Mouse (Mus musculus): ENCODE data around the gene Gm49396. TPM values are rescaled to one million over a fixed set of nuclear protein-coding genes. Genes with fewer than 3 reads are reported as not detected.

Gene Gm49396
- polyA plus RNA-seq, 1 experiment from 2014 or later: 16.3 TPM

DNA sequence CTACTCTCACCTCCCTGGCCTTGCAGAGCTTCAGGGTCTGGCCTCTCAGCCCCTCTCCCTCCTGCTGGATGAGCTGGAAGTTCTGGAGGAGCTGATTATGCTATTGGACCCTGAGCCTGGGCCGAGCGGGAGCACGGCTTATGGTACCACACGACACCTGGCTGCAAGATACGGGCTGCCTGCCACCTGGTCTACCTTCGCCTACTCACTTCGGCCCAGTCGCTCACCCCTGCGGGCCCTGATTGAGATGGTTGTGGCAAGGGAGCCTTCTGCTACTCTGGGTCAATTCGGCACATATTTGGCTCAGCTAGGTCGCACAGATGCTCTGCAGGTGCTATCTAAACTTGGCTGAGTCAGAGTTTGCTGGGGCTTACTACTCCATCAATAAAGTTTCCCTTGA lies 4.4 kb downstream of the Gm49396 start:
- no peaks in the 10 kb centered on the region for H3K27me3 ChIP-seq
- ATAC-seq (ENCODE audit: insufficient number of reproducible peaks, insufficient read depth, low FRiP score, low TSS enrichment, low read depth): no peak
- no peak overlapping the region for H3K9ac ChIP-seq (replicated peaks)
- H3K27ac ChIP-seq: no peak overlapping the region
- no peak overlapping the region for H3K4me2 ChIP-seq
- H3K4me1 ChIP-seq (replicated peaks): peaks cover 7% of the 10 kb centered on the region
- H3K36me3 ChIP-seq: peaks cover 75% of the 10 kb centered on the region
- H3K9me3 ChIP-seq: no peaks in the 10 kb centered on the region
- 88% methylated on average over 11 of the region's 11 CpGs for WGBS
- no peak overlapping the region for H3K4me3 ChIP-seq (replicated peaks)

DNA sequence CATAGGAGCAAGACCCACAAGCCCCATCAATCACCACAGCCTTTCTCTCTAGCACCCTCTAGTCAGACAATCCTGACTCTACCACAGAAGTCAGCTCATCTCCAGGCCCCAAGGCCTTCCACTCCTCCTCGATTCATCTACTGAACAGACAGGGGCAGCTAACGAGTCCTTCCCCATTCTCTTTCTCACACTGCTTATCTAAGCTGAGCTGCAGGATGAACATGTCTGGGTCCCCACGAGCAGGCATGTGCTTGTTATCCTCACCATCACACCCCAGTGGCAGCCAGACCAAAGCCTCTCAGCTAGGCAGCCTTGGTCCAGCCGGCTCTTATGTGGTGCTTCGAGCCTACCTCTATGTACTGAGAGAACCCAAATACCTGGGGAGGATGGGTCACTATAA lies 9.2 kb downstream of the Gm49396 start:
- Histone ChIP-seq H3K27me3 (no peaks in the 10 kb centered on the region), H3K4me1 (replicated peaks) (no peaks in the 10 kb centered on the region), H3K9me3 (no peaks in the 10 kb centered on the region), H3K27ac (no peak overlapping the region), H3K36me3 (peaks cover 97% of the 10 kb centered on the region), H3K4me2 (no peak overlapping the region), H3K4me3 (replicated peaks) (no peak overlapping the region), H3K9ac (replicated peaks) (no peak overlapping the region)
- WGBS: 92% methylated on average over 5 of the region's 5 CpGs
- no peak for ATAC-seq (ENCODE audit: insufficient number of reproducible peaks, insufficient read depth, low FRiP score, low TSS enrichment, low read depth)

DNA sequence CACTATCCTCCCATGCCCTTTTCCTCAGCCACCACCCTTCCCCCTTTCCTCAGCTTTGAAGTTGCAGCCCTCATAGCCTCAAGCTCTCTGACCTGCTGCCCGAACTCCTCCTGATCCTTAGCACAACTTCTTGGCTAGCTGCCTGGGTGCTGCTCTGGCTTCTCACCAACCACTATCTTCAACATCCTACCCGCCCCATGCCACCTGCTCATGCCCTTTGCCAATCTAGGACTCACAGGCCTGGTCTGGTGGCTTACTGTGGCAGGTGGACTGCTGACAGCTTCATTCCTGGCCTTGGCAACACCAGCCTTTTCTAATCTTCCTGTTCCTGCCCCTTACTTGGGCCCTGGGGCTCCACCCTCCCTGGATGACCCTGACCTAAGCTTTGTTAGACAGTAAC lies 9.8 kb downstream of the Gm49396 start:
- H3K4me3 ChIP-seq (replicated peaks): no peak overlapping the region
- H3K9me3 ChIP-seq: no peaks in the 10 kb centered on the region
- no peak overlapping the region for H3K27ac ChIP-seq
- peaks cover 100% of the 10 kb centered on the region for H3K36me3 ChIP-seq
- WGBS: 78% methylated on average over 2 of the region's 2 CpGs
- H3K9ac ChIP-seq (replicated peaks): no peak overlapping the region
- no peak overlapping the region for H3K4me2 ChIP-seq
- no peaks in the 10 kb centered on the region for H3K27me3 ChIP-seq
- ATAC-seq (ENCODE audit: insufficient number of reproducible peaks, insufficient read depth, low FRiP score, low TSS enrichment, low read depth): no peak
- H3K4me1 ChIP-seq (replicated peaks): no peaks in the 10 kb centered on the region

DNA sequence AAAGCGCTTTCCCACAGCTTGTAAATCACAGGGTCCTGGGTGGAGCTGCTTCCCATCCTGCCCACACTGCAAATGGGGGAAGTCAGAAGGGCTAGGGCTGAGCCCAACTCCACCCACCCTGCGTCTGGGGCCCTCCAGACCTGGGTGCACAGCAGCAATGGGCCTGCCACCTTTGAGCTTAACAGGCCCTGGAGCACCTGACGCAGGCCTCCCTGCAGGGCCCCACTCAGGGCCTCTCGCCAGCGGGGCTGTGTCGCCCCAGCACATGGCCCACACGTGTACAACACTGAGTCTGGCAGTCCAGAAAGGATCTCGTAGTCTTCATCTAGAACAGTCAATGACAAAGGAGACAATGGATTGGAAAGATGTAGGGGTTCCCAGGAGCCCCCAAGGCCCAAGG lies 16.8 kb downstream of the Gm49396 start:
- Histone ChIP-seq H3K36me3 (peaks cover 100% of the 10 kb centered on the region), H3K4me1 (replicated peaks) (no peaks in the 10 kb centered on the region), H3K4me3 (replicated peaks) (no peak overlapping the region), H3K27ac (no peak overlapping the region), H3K4me2 (no peak overlapping the region), H3K9ac (replicated peaks) (no peak overlapping the region), H3K9me3 (no peaks in the 10 kb centered on the region), H3K27me3 (no peaks in the 10 kb centered on the region)
- 91% methylated on average over 8 of the region's 8 CpGs for WGBS
- ATAC-seq (ENCODE audit: insufficient number of reproducible peaks, insufficient read depth, low FRiP score, low TSS enrichment, low read depth): no peak

DNA sequence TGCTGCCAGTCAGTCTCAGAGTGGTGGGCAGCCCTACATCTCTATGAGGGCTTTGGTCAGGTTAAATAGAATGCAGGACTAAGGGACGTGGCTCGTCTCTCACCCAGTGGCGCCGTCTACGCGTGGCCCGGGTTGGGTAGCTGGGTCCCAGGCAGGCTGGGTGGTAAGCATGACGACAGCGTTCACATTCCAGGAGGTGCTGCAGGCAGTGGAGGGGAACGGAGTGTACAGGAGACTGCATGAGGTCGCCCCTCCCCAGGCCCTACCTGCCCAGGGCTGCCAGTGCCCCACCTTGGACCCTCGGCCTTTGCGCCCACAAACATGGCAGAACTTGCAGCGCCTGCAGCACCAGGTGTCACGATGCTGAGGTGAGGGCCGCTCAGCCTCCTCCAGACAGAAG lies 18.4 kb downstream of the Gm49396 start:
- Histone ChIP-seq H3K4me2 (no peak overlapping the region), H3K9ac (replicated peaks) (no peak overlapping the region), H3K36me3 (peaks cover 100% of the 10 kb centered on the region), H3K27ac (no peak overlapping the region), H3K9me3 (no peaks in the 10 kb centered on the region), H3K4me3 (replicated peaks) (no peak overlapping the region), H3K27me3 (no peaks in the 10 kb centered on the region), H3K4me1 (replicated peaks) (peaks cover 2% of the 10 kb centered on the region; the same call in 1 of the 2 replicates)
- ATAC-seq (ENCODE audit: insufficient number of reproducible peaks, insufficient read depth, low FRiP score, low TSS enrichment, low read depth): no peak
- 98% methylated on average over 16 of the region's 16 CpGs for WGBS

DNA sequence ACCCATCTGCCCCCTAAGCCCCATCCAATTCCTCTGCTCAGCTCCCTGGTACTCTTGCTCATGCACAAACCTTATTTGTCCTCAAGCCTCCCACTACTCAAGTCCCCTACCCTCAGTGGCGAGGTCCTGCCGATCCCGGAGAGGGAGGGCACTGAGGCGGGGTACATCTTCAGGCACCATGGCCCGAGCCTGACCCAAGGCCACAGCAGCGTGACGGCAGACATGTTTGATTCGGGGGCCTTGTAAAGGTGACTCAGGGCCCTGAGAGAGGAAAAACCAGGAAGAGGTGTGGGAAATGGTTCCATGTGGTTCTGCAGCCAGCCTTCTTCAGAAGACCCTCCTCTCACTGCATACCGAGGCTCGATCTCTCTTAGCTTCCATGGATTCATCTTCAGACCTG lies 21.2 kb downstream of the Gm49396 start:
- Histone ChIP-seq H3K9me3 (no peaks in the 10 kb centered on the region), H3K4me2 (no peak overlapping the region), H3K27ac (no peak overlapping the region), H3K27me3 (no peaks in the 10 kb centered on the region), H3K4me1 (replicated peaks) (peaks cover 14% of the 10 kb centered on the region), H3K9ac (replicated peaks) (no peak overlapping the region), H3K4me3 (replicated peaks) (no peak overlapping the region), H3K36me3 (peaks cover 75% of the 10 kb centered on the region)
- 94% methylated on average over 10 of the region's 10 CpGs for WGBS
- no peak for ATAC-seq (ENCODE audit: insufficient number of reproducible peaks, insufficient read depth, low FRiP score, low TSS enrichment, low read depth)

DNA sequence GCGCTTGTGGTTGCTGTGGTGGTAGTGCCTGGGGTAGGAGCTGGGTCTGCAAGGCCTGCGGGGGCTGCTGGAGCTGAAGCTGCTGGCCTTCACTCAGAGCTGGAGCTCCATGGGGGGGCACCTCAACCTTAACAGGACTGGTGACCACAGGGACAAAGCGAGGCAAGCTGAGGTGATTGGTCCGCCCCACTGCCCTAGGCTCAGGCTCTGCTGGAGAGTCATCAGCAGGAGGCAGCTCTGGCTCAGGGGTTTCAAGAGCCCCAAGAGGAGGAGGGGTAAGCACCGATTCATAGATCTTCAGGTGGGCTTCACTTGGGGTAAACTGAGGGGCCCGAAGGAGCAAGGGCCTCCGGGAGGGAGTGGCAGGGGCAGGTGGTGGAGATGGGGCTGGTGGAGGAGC lies 22.0 kb downstream of the Gm49396 start:
- no peak overlapping the region for H3K9ac ChIP-seq (replicated peaks)
- over 99% methylated on average over 7 of the region's 7 CpGs for WGBS
- no peaks in the 10 kb centered on the region for H3K27me3 ChIP-seq

DNA sequence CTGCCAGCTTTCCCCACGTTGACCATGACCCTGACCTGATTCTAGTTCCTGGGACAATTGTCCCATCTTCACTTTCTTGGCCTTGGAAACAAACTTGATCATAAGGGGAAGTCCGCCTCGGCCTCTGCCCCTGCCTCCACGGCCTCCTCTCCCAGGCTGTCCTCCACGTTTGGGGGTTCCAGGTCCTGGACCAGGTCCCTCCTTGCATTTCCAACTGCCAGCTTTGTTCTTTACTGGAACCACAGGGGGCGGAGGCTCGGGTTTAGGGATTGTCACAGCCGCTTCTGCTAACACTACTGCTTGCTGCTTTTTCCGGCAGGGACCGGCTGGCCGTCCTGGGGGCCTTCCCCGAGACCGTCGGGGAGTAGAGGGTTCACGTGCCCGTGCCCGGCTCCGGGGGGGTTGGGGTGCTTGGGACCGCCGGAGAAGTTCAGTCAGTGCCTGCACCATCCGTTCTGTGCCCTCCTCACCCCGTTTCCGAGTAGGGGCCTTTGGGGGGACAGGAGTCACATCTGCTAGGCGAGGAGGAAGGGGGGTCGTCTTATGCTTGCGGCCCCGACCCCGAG lies 23.4 kb downstream of the Gm49396 start:
- H3K27me3 ChIP-seq: no peaks in the 10 kb centered on the region
- H3K27ac ChIP-seq: no peak overlapping the region
- H3K9me3 ChIP-seq: no peaks in the 10 kb centered on the region
- WGBS: 90% methylated on average over 28 of the region's 28 CpGs
- no peak overlapping the region for H3K4me3 ChIP-seq (replicated peaks)
- ATAC-seq (ENCODE audit: insufficient number of reproducible peaks, insufficient read depth, low FRiP score, low TSS enrichment, low read depth): no peak
- H3K4me2 ChIP-seq: peak overlapping the region; percentile 94
- H3K4me1 ChIP-seq (replicated peaks): peaks cover 20% of the 10 kb centered on the region
- peak overlapping the region; percentile 98; the same call in 1 of the 2 replicates for H3K9ac ChIP-seq (replicated peaks)
- peaks cover 53% of the 10 kb centered on the region for H3K36me3 ChIP-seq

More for the DNA sequence above, 22.0 kb downstream of the Gm49396 start:
- no peak for ATAC-seq (ENCODE audit: insufficient number of reproducible peaks, insufficient read depth, low FRiP score, low TSS enrichment, low read depth)
- peaks cover 67% of the 10 kb centered on the region for H3K36me3 ChIP-seq
- no peak overlapping the region for H3K4me3 ChIP-seq (replicated peaks)
- no peak overlapping the region for H3K27ac ChIP-seq
- no peaks in the 10 kb centered on the region for H3K9me3 ChIP-seq
- H3K4me1 ChIP-seq (replicated peaks): peaks cover 20% of the 10 kb centered on the region
- no peak overlapping the region for H3K4me2 ChIP-seq

DNA sequence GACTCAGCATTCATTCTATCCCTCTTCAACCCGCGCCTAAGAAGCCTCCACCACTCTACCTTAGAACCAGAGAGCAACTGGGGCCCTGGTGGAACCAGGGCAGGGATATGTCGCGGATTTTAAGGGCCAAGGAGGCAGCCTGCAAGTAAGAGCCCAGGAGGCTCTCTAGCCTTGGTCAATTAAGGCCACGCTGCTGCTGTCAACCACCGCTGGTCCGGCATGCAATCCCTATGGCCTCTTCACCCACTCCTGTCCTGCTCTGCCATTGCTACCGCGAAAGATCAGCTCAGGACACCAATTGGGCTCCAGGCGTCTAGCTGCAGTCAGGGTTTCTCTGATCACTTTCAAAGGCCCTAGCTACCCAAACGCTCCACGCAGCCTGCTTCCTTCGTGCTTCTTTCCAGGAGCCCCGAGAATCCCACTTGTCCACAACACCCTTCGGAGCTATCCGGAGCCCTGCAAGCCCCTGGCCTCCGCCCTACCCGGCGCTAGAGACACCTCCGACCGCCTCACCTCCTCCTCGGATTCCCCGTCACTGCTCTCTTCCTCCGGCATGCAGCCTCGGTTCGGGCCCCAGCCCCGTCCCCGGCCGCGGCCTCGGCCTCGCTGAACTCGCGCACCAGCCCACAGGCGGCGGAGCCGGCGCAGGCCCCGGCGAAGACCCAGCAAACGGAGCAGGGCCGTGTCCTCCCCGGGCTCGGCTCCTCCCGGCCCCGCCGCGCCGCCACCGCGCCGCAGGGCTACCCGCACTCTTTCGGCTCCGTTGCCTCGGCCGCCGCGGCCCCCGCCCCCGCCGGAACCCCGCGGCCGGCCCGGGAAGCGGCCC lies 24.9 kb downstream of the Gm49396 start:
- peak; percentile 20 for ATAC-seq (ENCODE audit: insufficient number of reproducible peaks, insufficient read depth, low FRiP score, low TSS enrichment, low read depth)
- H3K9ac ChIP-seq (replicated peaks): peak overlapping the region; percentile 98

DNA sequence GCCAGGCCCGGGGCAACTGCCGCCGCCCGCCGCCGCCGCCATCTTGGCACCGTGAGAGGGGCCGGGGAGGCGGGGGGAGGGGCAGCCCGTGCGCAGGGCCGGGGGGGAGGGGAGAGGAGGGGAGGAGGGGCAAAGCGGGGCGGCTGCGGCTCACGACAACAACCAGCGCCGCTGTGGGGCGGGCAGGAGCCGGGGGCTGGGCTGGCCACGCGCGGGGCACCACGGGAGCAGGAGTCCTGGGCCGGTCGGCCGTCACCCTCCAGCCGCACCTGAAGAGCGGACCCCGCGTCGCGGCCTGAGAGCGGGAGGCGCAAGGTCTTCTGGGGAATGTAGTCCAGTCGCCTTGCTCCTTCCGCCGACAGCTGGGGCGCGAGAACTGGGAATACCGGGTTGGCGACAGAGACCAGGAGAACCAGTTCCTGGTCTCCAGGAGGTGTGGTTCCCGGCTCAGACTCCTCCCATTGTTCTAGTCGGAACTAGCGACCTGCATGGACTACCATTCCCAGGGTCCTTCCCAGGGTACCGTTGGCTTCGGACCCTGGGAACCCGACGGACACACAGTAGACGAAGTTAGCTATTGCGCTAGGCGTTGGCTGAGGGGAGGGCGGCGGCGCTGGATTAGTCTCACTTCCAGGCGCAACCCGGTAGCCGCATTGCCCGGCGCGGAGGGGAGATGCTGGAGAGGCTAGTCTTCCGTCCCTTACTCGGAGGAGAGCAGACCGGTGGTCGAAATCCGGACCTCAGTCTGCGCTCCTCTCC lies 25.7 kb downstream of the Gm49396 start, which contains the start of gene Kmt2b:
Gene Kmt2b, minus strand, starts transcription at position 51 of the 759 bp plus-strand sequence.
- Histone ChIP-seq H3K4me1 (replicated peaks) (peaks cover 20% of the 10 kb centered on the region), H3K4me2 (peak within 1 kb of the TSS; percentile 94), H3K9ac (replicated peaks) (peak within 1 kb of the TSS; percentile 98), H3K27ac (peak within 1 kb of the TSS; percentile 92), H3K36me3 (peaks cover 30% of the 10 kb centered on the region), H3K27me3 (no peaks in the 10 kb centered on the region), H3K4me3 (replicated peaks) (peak within 1 kb of the TSS; percentile 99), H3K9me3 (no peaks in the 10 kb centered on the region)
- peak; percentile 96 for ATAC-seq (ENCODE audit: insufficient number of reproducible peaks, insufficient read depth, low FRiP score, low TSS enrichment, low read depth)
- WGBS: under 1% methylated on average over 56 of the region's 68 CpGs

More for the DNA sequence above, 24.9 kb downstream of the Gm49396 start:
- no peaks in the 10 kb centered on the region for H3K9me3 ChIP-seq
- no peaks in the 10 kb centered on the region for H3K27me3 ChIP-seq
- peak overlapping the region; percentile 94 for H3K4me2 ChIP-seq
- H3K4me1 ChIP-seq (replicated peaks): peaks cover 20% of the 10 kb centered on the region
- H3K36me3 ChIP-seq: peaks cover 38% of the 10 kb centered on the region
- H3K27ac ChIP-seq: peak overlapping the region; percentile 92
- under 1% methylated on average over 56 of the region's 67 CpGs for WGBS
- H3K4me3 ChIP-seq (replicated peaks): peak overlapping the region; percentile 99
